Mouse (Mus musculus) cerebellum, adult 2 months (tissue): Measurements from ENCODE around the gene Kcnma1.

ENCODE experiments used
- CTCF ChIP-seq: fragments of 200-500 bp; IDR thresholded peaks from 2 replicates; pipeline ENCODE4 v1.5.1; 2011; ENCODE audit warnings: low read depth, mild to moderate bottlenecking, control low read depth, low read length, moderate library complexity, borderline replicate concordance; ENCODE audit not compliant: insufficient read depth
- POLR2A ChIP-seq: fragments of 200-500 bp; IDR thresholded peaks from 2 replicates; pipeline ENCODE4 v1.6.1; 2011; ENCODE audit warnings: low read length, control low read depth, borderline replicate concordance; ENCODE audit not compliant: insufficient read depth

DNA sequence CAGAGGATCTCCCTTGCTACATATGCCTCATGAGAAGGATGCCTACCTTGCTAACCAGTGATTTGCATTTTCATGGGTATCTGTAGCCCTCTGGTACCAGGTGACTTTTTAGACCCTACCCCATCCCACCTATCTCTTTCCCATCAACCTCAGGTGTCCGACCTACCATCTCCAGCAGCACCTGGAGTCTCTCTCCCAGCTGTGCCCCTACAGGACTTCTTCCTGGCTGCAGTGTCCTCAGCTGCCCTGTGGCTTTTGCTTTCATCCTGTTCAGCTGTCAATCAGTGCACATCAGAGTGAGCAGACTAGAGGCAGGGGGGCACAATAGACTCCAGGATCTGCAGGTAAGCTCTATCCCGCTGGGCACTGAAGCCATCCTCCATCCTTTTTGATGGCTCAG lies 37.5 kb upstream of the Kcnma1 start:
- TF ChIP-seq CTCF (no peak), POLR2A (no peak)
